Mouse (Mus musculus) forebrain, embryonic 15.5 days (tissue): ENCODE data around the gene Zfp277. TPM values are rescaled to one million over a fixed set of nuclear protein-coding genes. Genes with fewer than 3 reads are reported as not detected.

Experiments
- ATAC-seq: fragments of 200-750 bp; cut with Nextera tagmentation; replicated peaks from 2 replicates; pipeline ENCODE4 v1.8.0; 2017; ENCODE audit warnings: mild to moderate bottlenecking, moderate TSS enrichment, moderate library complexity
- H3K27ac ChIP-seq: fragments of 300-500 bp; sonication (generic); replicated peaks from 2 replicates; pipeline ENCODE4 v1.5.1; 2015; ENCODE audit warnings: mild to moderate bottlenecking, inconsistent platforms
- H3K27me3 ChIP-seq: fragments of 300-500 bp; sonication (generic); 2 replicates; pipeline ENCODE4 v1.6.1; 2015; ENCODE audit warnings: inconsistent platforms
- H3K36me3 ChIP-seq: fragments of 300-500 bp; sonication (generic); 2 replicates; pipeline ENCODE4 v1.6.1; 2015; ENCODE audit warnings: mild to moderate bottlenecking, inconsistent platforms
- H3K4me1 ChIP-seq: fragments of 300-500 bp; sonication (generic); 2 replicates; pipeline ENCODE4 v1.6.1; 2015; ENCODE audit warnings: inconsistent platforms
- H3K4me2 ChIP-seq: fragments of 300-500 bp; sonication (generic); replicated peaks from 2 replicates; pipeline ENCODE4 v1.6.1; 2015; ENCODE audit warnings: mild to moderate bottlenecking, inconsistent platforms
- H3K4me3 ChIP-seq: fragments of 300-500 bp; sonication (generic); 2 replicates; pipeline ENCODE4 v1.5.1; 2015; ENCODE audit warnings: mild to moderate bottlenecking, inconsistent platforms
- H3K9ac ChIP-seq: fragments of 300-500 bp; sonication (generic); replicated peaks from 2 replicates; pipeline ENCODE4 v1.6.1; 2015; ENCODE audit warnings: mild to moderate bottlenecking, inconsistent platforms
- H3K9me3 ChIP-seq: fragments of 300-500 bp; sonication (generic); 2 replicates; pipeline ENCODE4 v1.6.1; 2016; ENCODE audit warnings: inconsistent platforms
- WGBS: fragments of 180-500 bp; shearing (Covaris S2); methylation state at CpG from one replicate; pipeline ENCODE4 v1.1.7; 2015; ENCODE audit warnings: mixed read lengths; 5-methylcytosine and 5-hydroxymethylcytosine counted together
- polyA plus RNA-seq: library from polyadenylated mRNA; unstranded; fragments of >200 nt; fragmentation: Nextera tagmentation; extraction: Ambion mirVana; gene quantifications from 2 replicates; pipeline ENCODE4 v1.2.1, GENCODE M21; 2015

Zfp277 gene
- polyA plus RNA-seq, 1 experiment from 2014 or later = 27.5 TPM

GRCm38 (mm10) chr12:40429976-40430375 lies 15.7 kb downstream of the Zfp277 start:
- H3K4me1 ChIP-seq = peaks cover 4% of the 10 kb centered on the region; the same call in 1 of the 2 replicates
- H3K4me2 ChIP-seq = no peak overlapping the region
- no peaks in the 10 kb centered on the region for H3K27me3 ChIP-seq
- H3K4me3 ChIP-seq = no peak overlapping the region
- H3K27ac ChIP-seq = no peak overlapping the region
- no peak for ATAC-seq
- H3K36me3 ChIP-seq = no peaks in the 10 kb centered on the region; the same call in 1 of the 2 replicates
- 66% methylated on average over 3 of the region's 3 CpGs for WGBS
- no peak overlapping the region for H3K9ac ChIP-seq
- H3K9me3 ChIP-seq = no peaks in the 10 kb centered on the region

GRCm38 (mm10) chr12:40427606-40428005 lies 18.1 kb downstream of the Zfp277 start:
- no peak for ATAC-seq
- H3K36me3 ChIP-seq = no peaks in the 10 kb centered on the region; the same call in 1 of the 2 replicates
- no peak overlapping the region for H3K27ac ChIP-seq
- H3K4me1 ChIP-seq = peaks cover 4% of the 10 kb centered on the region; the same call in 1 of the 2 replicates
- no peak overlapping the region for H3K9ac ChIP-seq
- WGBS = 85% methylated on average over 10 of the region's 10 CpGs
- no peak overlapping the region for H3K4me2 ChIP-seq
- H3K9me3 ChIP-seq = no peaks in the 10 kb centered on the region
- no peaks in the 10 kb centered on the region for H3K27me3 ChIP-seq
- H3K4me3 ChIP-seq = no peak overlapping the region

- no peaks in the 10 kb centered on the region for H3K9me3 ChIP-seq
- H3K9ac ChIP-seq = no peak overlapping the region
- no peaks in the 10 kb centered on the region for H3K27me3 ChIP-seq
- H3K4me3 ChIP-seq = no peak overlapping the region
- no peak overlapping the region for H3K27ac ChIP-seq
- H3K4me2 ChIP-seq = no peak overlapping the region
- no peaks in the 10 kb centered on the region; the same call in 1 of the 2 replicates for H3K36me3 ChIP-seq
- WGBS = 82% methylated on average over 1 of the region's 1 CpGs
- 0 out of 2 replicates have a peak, but pooled peaks cover under 1% of the 10 kb centered on the region for H3K4me1 ChIP-seq
- ATAC-seq = no peak
Observed at GRCm38 (mm10) chr12:40424991-40425390, 20.7 kb downstream of the Zfp277 start.

- WGBS = 90% methylated on average over 4 of the region's 4 CpGs
- Histone ChIP-seq H3K36me3 (no peaks in the 10 kb centered on the region), H3K27me3 (no peaks in the 10 kb centered on the region), H3K9me3 (no peaks in the 10 kb centered on the region), H3K4me3 (no peak overlapping the region), H3K4me1 (peaks cover 9% of the 10 kb centered on the region), H3K9ac (no peak overlapping the region), H3K4me2 (no peak overlapping the region), H3K27ac (no peak overlapping the region)
- ATAC-seq = no peak
Observed at GRCm38 (mm10) chr12:40417257-40417656, 28.4 kb downstream of the Zfp277 start.

- H3K36me3 ChIP-seq = no peaks in the 10 kb centered on the region
- H3K4me3 ChIP-seq = no peak overlapping the region
- no peaks in the 10 kb centered on the region for H3K27me3 ChIP-seq
- no peaks in the 10 kb centered on the region for H3K9me3 ChIP-seq
- no peak overlapping the region for H3K4me2 ChIP-seq
- no peak overlapping the region for H3K9ac ChIP-seq
- 59% methylated on average over 8 of the region's 8 CpGs for WGBS
- ATAC-seq = peak; percentile 69
- H3K27ac ChIP-seq = no peak overlapping the region
- peaks cover 9% of the 10 kb centered on the region for H3K4me1 ChIP-seq
Observed at GRCm38 (mm10) chr12:40415312-40415925, 30.3 kb downstream of the Zfp277 start.

GRCm38 (mm10) chr12:40414682-40415311 lies 30.9 kb downstream of the Zfp277 start:
- peak overlapping the region; percentile 66; the same call in 1 of the 2 replicates for H3K27ac ChIP-seq
- ATAC-seq = peak; percentile 86
- peaks cover 9% of the 10 kb centered on the region for H3K4me1 ChIP-seq
- peaks cover under 1% of the 10 kb centered on the region; the same call in 1 of the 2 replicates for H3K36me3 ChIP-seq
- no peak overlapping the region for H3K4me3 ChIP-seq
- no peak overlapping the region; the same call in 1 of the 2 replicates for H3K4me2 ChIP-seq
- WGBS = 21% methylated on average over 5 of the region's 5 CpGs
- H3K9me3 ChIP-seq = no peaks in the 10 kb centered on the region
- H3K27me3 ChIP-seq = no peaks in the 10 kb centered on the region
- no peak overlapping the region for H3K9ac ChIP-seq

- H3K4me3 ChIP-seq = no peak overlapping the region
- no peaks in the 10 kb centered on the region for H3K4me1 ChIP-seq
- no peak overlapping the region for H3K9ac ChIP-seq
- no peak overlapping the region for H3K27ac ChIP-seq
- H3K36me3 ChIP-seq = no peaks in the 10 kb centered on the region
- H3K4me2 ChIP-seq = no peak overlapping the region
- no peaks in the 10 kb centered on the region for H3K9me3 ChIP-seq
- WGBS = 71% methylated on average over 10 of the region's 10 CpGs
- H3K27me3 ChIP-seq = no peaks in the 10 kb centered on the region
- no peak for ATAC-seq
Observed at GRCm38 (mm10) chr12:40399812-40400211, 45.9 kb downstream of the Zfp277 start.

GRCm38 (mm10) chr12:40399386-40399785 lies 46.3 kb downstream of the Zfp277 start:
- H3K9ac ChIP-seq = no peak overlapping the region
- H3K9me3 ChIP-seq = no peaks in the 10 kb centered on the region
- no peaks in the 10 kb centered on the region for H3K4me1 ChIP-seq
- ATAC-seq = no peak
- no peak overlapping the region for H3K4me2 ChIP-seq
- H3K27me3 ChIP-seq = no peaks in the 10 kb centered on the region
- no peak overlapping the region for H3K4me3 ChIP-seq
- H3K27ac ChIP-seq = no peak overlapping the region
- whole genome bisulfite sequencing = 90% methylated on average over 2 of the region's 2 CpGs
- no peaks in the 10 kb centered on the region for H3K36me3 ChIP-seq

GRCm38 (mm10) chr12:40398916-40399315 lies 46.8 kb downstream of the Zfp277 start:
- H3K9me3 ChIP-seq = no peaks in the 10 kb centered on the region
- ATAC-seq = no peak
- no peak overlapping the region for H3K4me3 ChIP-seq
- H3K36me3 ChIP-seq = no peaks in the 10 kb centered on the region
- 87% methylated on average over 2 of the region's 2 CpGs for WGBS
- no peaks in the 10 kb centered on the region for H3K27me3 ChIP-seq
- H3K4me2 ChIP-seq = no peak overlapping the region
- H3K4me1 ChIP-seq = no peaks in the 10 kb centered on the region
- H3K9ac ChIP-seq = no peak overlapping the region
- no peak overlapping the region for H3K27ac ChIP-seq

GRCm38 (mm10) chr12:40392869-40393268 lies 52.8 kb downstream of the Zfp277 start:
- no peak for ATAC-seq
- Histone ChIP-seq H3K4me2 (no peak overlapping the region), H3K4me3 (no peak overlapping the region), H3K27me3 (no peaks in the 10 kb centered on the region), H3K4me1 (no peaks in the 10 kb centered on the region), H3K36me3 (no peaks in the 10 kb centered on the region), H3K9me3 (no peaks in the 10 kb centered on the region), H3K27ac (no peak overlapping the region), H3K9ac (no peak overlapping the region)
- 87% methylated on average over 3 of the region's 3 CpGs for WGBS

- no peaks in the 10 kb centered on the region for H3K4me1 ChIP-seq
- no peaks in the 10 kb centered on the region for H3K27me3 ChIP-seq
- H3K4me3 ChIP-seq = no peak overlapping the region
- ATAC-seq = no peak
- no peak overlapping the region for H3K9ac ChIP-seq
- 80% methylated on average over 1 of the region's 1 CpGs for WGBS
- H3K27ac ChIP-seq = no peak overlapping the region
- no peaks in the 10 kb centered on the region for H3K36me3 ChIP-seq
- H3K9me3 ChIP-seq = no peaks in the 10 kb centered on the region
- H3K4me2 ChIP-seq = no peak overlapping the region
Observed at GRCm38 (mm10) chr12:40391262-40391661, 54.4 kb downstream of the Zfp277 start.

- Histone ChIP-seq H3K4me3 (no peak overlapping the region), H3K4me2 (no peak overlapping the region), H3K27me3 (no peaks in the 10 kb centered on the region), H3K9ac (no peak overlapping the region), H3K4me1 (peaks cover 5% of the 10 kb centered on the region; the same call in 1 of the 2 replicates), H3K36me3 (no peaks in the 10 kb centered on the region), H3K27ac (no peak overlapping the region), H3K9me3 (no peaks in the 10 kb centered on the region)
- no peak for ATAC-seq
- 70% methylated on average over 5 of the region's 5 CpGs for whole genome bisulfite sequencing
Observed at GRCm38 (mm10) chr12:40387786-40388185, 57.9 kb downstream of the Zfp277 start.
